Mouse (Mus musculus): ENCODE data around the gene Zic5.
A peak's percentile ranks its signal among the peaks of the same experiment; 100 is the strongest.

The Zic5 gene

GRCm38 (mm10) chr14:122464763-122465741 lies at the start of gene Zic5:
Zic5 (minus strand) TSS chr14:122465677.
- peak in 1 of 2 experiments; percentile 26 for DNase-seq

- no peak for DNase-seq
These were observed 48.1 kb upstream of the Zic5 start for GRCm38 (mm10) chr14:122513511-122514036.

GRCm38 (mm10) chr14:122511519-122511918 lies 46.0 kb upstream of the Zic5 start:
- no peak for DNase-seq

- DNase-seq: no peak
These were observed 43.6 kb upstream of the Zic5 start for GRCm38 (mm10) chr14:122509058-122509457.

DNA sequence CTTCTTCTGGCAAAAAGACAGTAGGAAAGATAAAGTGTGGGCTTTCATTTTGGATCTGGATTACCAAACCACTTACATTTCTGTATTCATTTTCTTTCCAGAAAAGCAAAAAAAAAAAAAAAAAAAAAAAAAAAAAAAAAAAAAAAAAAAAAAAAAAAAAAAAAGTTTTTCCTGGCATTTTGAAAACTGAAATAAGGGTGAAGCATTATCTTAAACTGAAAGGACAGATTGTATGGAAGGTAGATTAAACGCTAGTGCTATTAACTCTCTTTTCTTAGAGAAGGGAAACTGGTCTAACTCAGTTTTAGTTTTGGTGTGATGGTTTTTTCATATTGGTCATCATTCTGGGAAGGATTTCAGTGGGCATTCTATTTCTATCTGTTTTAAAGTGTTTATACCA lies 26.5 kb upstream of the Zic5 start:
- no peak for DNase-seq

DNA sequence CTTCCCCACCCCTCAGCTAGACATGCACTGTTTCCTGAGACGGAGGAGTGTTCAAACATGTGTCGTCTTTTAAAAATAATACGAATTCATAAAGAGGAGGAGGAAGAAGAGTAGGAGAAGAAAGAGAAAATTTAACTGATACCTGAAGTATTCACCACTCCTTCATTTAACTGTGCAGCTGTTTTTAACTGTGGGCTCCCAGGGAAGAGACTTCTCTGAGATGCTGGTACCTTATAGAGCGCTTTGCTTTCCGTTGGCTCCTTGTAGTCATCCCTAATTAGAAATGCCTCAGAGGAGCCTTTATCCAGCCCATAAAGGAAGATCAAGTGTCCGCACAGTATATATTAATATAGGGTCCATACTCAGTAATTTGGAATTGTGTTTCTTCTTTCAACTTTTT lies 26.0 kb upstream of the Zic5 start:
- DNase-seq: no peak

GRCm38 (mm10) chr14:122490441-122491328 lies 25.2 kb upstream of the Zic5 start, which contains the start of gene Gm10837:
Gm10837 (plus strand) TSS chr14:122490586.
- peak in 1 of 2 experiments; percentile 11 for DNase-seq

DNA sequence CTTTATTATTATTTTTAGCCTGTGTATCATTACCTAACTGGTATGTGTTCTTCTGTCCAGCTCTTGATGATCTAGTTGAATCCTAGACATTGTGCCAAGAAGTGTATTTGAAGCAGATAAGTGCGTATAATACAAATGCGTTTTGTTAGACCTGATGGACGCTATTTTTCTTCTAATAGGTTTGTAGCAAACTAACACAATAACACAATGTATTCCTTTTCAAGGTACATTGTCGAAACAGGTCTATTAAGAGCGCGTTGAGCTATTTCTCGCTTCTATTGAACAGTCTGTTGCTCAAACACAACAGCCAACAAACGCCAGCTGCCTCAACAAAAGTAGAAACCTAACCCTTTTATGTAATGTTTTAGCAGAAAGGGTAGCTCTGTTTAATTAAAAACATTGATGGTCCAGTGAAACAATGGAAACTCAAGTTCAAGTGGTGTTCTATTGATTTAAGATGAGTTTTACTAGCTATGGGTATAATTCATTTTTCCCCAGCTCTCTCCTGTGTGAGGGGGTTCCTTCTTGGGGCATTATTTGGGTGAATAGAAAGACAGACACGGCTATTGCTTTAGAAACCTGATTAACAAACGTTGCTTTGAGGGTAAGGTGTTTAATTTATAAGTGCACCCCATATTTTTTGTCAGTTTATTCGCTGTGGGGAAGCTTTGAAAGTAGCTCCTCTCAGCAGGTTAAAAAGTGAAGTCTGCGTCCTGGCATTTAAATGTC lies 24.4 kb upstream of the Zic5 start:
- no peak for DNase-seq

DNA sequence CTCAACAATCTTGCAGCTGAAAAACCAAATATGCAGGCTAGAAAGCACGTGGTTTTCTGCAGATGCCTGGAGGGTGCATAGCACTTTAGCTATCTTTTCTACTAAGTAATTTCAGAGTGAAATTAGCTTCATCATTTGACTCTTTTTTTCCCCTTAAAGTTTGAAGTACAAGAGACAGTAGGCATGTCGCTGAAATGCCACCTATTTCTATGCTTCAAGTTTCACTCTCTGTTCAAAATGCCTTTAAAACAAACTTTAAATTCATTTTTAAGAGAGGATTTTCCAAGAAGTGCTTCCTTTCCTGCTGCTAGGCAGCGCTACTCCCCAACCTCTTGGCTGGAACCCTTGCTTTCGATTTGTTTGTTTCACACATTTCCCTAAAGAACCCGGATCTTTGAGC lies 23.6 kb upstream of the Zic5 start:
- DNase-seq: no peak

GRCm38 (mm10) chr14:122487366-122487765 lies 21.9 kb upstream of the Zic5 start:
- no peak for DNase-seq

DNA sequence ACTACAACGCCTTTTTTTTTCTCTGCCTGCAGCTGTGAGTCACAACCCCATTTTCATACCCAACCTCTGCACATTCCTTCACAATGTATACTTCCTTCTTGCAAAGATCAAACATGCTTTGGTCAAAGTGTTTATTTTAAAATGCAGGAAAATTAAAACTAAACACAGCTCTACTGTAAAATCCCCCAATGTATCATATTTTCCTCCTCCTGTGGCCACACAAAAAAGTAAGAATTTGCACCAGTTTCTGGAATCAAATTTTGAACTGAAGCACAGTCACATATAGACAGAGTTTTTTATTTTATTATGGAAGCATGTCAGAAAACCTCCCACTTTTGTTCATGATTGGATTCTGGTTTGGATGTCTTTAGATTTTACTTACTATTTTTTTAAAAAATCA lies 21.1 kb upstream of the Zic5 start:
- no peak for DNase-seq

DNA sequence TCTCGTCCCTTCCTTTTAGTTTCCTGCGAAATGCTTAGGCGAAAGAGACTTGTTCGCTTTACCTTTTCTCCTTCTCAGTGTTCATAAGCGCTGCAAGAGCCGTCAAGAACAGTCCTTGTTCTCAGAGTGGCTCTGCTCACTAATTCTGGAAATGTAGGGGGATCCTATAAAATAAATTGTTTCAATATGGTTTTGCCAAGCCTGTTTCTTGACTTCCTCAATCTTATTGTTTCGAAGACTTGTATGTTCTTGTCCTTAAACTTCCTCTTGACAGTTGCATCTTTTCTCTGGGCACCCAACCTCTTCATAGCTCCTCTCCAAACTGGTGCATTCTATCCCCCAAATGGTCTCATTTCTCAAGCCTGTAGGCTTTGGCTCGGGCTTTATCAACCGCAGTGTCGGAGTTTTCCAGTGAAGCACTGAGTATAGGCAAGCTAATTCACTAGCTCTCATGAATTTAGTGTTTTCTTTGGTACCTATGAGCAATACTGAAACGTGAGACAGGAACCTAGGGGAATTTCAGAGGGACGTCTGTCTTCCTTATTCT lies 20.2 kb upstream of the Zic5 start:
- no peak for DNase-seq

DNA sequence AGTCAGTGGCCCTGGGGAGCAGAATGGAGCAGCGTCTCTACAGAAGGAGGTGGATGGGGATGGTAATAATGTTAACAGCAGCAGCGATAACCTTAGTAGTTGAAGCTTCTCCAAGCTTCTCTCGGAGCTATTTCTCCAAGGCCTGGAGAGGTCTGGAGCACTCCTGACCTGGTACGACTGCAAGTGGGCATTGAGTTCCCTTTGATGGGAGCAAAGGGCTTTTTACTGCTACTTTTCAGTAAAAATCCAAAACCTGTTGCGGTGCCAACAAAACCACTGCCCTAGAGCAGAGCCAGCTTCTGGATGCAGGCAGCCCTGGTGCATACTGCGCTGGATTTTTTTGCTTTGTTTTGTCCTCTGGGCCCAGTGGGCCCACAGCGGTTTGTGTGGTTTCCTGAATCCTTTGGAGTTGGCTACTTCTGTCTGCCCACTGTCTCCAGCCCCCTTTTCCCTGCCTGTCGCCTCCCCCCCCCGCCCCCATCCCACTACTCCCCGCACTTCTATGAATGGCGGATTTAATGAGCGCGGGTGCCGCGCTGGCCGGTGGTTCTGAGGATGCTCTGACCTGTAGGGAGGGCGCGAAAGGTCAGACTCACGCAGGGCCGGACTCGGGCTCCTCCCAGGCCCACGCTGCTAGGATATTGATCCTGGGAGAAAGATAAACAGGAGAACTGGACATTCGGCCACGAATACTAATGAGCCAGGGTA lies 19.5 kb upstream of the Zic5 start:
- no peak for DNase-seq

DNA sequence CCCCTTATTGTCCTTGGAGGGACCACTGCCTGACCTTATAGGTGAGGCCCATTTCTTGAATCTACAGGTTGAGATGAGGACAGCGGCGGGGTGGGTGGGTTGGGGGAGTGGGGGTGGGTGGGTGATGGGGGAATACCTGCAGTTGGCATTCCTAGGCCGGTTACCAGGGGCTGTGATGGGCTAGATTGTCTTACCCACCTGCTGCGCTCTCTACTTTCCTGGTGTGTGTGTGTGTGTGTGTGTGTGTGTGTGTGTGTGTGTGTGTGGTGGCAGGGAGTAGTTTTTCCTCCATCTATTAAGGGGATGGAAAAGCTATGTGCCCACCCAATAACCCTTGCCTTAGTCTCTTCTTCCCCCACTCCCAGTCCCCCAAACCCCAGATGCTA lies 19.0 kb upstream of the Zic5 start:
- DNase-seq: no peak

DNA sequence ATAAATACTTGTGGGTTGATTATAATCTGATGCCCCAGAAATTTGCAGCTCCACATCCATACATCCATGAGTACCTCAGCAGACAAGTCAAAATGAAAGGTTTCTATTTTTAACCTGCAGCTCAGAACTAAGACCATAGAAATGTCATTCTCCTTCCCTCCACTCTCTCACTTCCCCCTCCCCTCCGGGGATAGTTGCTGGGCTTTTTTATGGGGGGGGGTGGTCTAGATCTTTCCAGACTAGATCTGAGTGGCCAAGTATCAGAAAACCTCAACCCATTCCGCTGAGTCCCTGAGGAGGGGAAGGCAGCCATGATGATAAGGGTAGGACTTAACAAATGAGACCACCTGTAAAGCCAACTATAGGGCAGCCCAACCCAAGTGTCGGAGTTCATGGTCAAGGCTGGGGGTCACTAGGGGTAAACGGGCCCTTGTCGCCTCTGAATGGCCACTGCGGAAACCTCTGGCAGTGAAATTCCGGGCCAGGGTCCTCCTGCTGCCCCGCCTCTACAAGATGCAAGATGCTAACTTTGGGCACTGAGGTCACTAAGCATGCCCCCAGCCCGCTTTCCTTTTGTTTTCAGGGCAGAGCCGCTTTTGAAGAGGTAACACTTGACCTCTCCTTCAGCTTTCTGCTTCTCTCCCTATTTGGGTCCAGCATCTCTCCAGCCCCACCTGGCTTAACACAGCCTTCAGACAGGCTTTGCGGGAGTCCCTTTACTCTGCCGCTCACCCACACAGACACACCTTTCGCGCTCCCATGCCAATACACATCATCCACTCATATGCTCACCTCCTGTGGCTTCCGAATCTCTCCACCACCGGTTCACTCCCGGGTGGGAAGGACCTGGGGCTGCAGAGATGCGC lies 18.3 kb upstream of the Zic5 start:
- DNase-seq: no peak

- no peak for DNase-seq
These were observed 17.5 kb upstream of the Zic5 start for GRCm38 (mm10) chr14:122483024-122483385.

DNA sequence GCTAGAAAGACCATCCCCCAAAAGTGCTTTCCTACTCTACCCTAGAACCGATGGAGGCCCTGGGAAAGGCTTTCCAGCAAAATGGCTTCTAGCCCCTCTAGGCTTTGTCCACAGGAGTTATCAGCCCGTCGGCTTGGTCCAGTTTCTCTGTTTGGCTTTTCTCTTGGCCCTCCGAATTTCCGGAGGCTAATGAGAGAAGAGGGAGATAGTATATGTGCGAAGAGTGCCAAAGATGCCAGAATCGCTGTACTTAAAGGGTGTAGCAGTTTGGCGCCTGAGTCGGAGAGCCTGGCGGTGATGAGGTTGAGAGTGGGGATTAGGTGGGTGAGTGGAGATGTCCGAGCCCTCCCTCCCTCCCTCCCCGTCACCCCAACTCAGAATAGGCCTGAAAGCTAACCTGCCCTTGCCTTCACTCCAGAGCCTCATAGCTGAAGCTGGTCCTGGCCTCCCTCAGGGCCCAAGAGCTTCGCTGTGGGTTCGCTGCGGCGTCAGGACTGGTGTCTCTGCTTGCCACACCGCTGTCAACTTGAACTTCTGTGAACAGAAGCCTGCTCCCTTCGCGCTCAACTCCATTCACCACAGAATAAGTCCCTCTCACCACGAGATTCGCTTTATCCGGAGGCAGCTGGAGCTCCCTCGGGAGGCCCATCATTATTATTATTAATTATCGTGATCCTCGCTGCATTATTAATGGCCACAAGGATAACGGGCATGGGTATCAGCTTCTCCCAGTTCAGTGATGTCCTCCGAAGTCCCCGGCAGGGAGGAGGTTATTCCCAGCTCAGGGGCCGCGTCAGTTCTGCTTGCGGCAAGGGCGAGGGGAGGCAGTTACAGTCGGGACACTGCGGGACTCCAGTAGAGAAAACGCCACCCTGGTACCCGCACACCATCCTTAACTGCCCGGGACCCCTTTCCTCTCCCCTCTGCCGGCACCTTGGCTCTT lies 16.9 kb upstream of the Zic5 start:
- no peak for DNase-seq

GRCm38 (mm10) chr14:122481181-122481580 lies 15.7 kb upstream of the Zic5 start:
- no peak for DNase-seq

- DNase-seq: no peak
These were observed 14.9 kb upstream of the Zic5 start for GRCm38 (mm10) chr14:122480355-122480754.
